Mouse (Mus musculus) stomach, postnatal 0 days (tissue): Measurements from ENCODE around the gene Natd1. TPM values are rescaled to one million over a fixed set of nuclear protein-coding genes. Genes with fewer than 3 reads are reported as not detected.

Source experiments
- ATAC-seq: fragments of 200-750 bp; cut with Nextera tagmentation; 2 replicates; pipeline ENCODE4 v1.8.0; 2017; ENCODE audit not compliant: low FRiP score, low TSS enrichment
- DNase-seq: peaks from one replicate; pipeline ENCODE4 v3.0.0-alpha.2; 2016; ENCODE audit warnings: low spot score
- H3K27ac ChIP-seq: fragments of 300-500 bp; sonication (generic); replicated peaks from 2 replicates; pipeline ENCODE4 v1.5.1; 2014; ENCODE audit warnings: mild to moderate bottlenecking, control low read depth
- H3K27me3 ChIP-seq: fragments of 300-500 bp; sonication (generic); 2 replicates; pipeline ENCODE4 v1.6.1; 2014; ENCODE audit warnings: low read length; ENCODE audit not compliant: control insufficient read depth, insufficient read depth
- H3K36me3 ChIP-seq: fragments of 300-500 bp; sonication (generic); 2 replicates; pipeline ENCODE4 v1.6.1; 2014; ENCODE audit warnings: low read length, mixed read lengths; ENCODE audit not compliant: control insufficient read depth, insufficient read depth
- H3K4me1 ChIP-seq: fragments of 300-500 bp; sonication (generic); replicated peaks from 2 replicates; pipeline ENCODE4 v1.6.1; 2014; ENCODE audit warnings: antibody characterized with exemption; ENCODE audit not compliant: control insufficient read depth, insufficient read depth
- H3K4me2 ChIP-seq: fragments of 300-500 bp; sonication (generic); replicated peaks from 2 replicates; pipeline ENCODE4 v1.6.1; 2014; ENCODE audit warnings: low read depth, mild to moderate bottlenecking, control low read depth, moderate library complexity
- H3K4me3 ChIP-seq: fragments of 300-500 bp; sonication (generic); 2 replicates; pipeline ENCODE4 v1.5.1; 2014; ENCODE audit warnings: low read depth, low read length, control low read depth
- H3K9ac ChIP-seq: fragments of 300-500 bp; sonication (generic); 2 replicates; pipeline ENCODE4 v1.6.1; 2014; ENCODE audit warnings: mild to moderate bottlenecking, low read length, control low read depth, mixed read lengths
- H3K9me3 ChIP-seq: fragments of 300-500 bp; sonication (generic); 2 replicates; pipeline ENCODE4 v1.6.1; 2016; ENCODE audit warnings: low read length; ENCODE audit not compliant: control insufficient read depth
- CTCF ChIP-seq: IDR thresholded peaks from 2 replicates; pipeline ENCODE4 v1.5.1; 2016; ENCODE audit warnings: antibody characterized with exemption, low read depth, mild to moderate bottlenecking, moderate library complexity
- EP300 ChIP-seq: optimal IDR thresholded peaks from 2 replicates; pipeline ENCODE3; 2016; ENCODE audit warnings: antibody characterized with exemption
- WGBS: fragments of 180-500 bp; shearing (Covaris S2); extraction: QIAGEN DNeasy Blood & Tissue Kit; methylation state at CpG from one replicate; pipeline ENCODE4 v1.1.7; 2014; 5-methylcytosine and 5-hydroxymethylcytosine counted together
- polyA plus RNA-seq: library from polyadenylated mRNA; unstranded; fragments of >200 nt; fragmentation: Nextera tagmentation; extraction: Ambion mirVana; gene quantifications from 2 replicates; pipeline ENCODE4 v1.2.1, GENCODE M21; 2015

Natd1 gene
- polyA plus RNA-seq, 1 experiment from 2014 or later = 6.7 TPM

GRCm38 (mm10) chr11:60930724-60931281 lies 16.3 kb upstream of the Natd1 start:
- H3K9ac ChIP-seq = peak overlapping the region; percentile 52
- no peaks in the 10 kb centered on the region for H3K36me3 ChIP-seq
- H3K4me3 ChIP-seq = peak overlapping the region; percentile 90
- TF ChIP-seq EP300 = no peak
- TF ChIP-seq CTCF = no peak
- peak overlapping the region; percentile 53; the same call in 1 of the 2 replicates for H3K27ac ChIP-seq
- H3K27me3 ChIP-seq = no peaks in the 10 kb centered on the region
- peaks cover 12% of the 10 kb centered on the region for H3K4me1 ChIP-seq
- DNase-seq (peak; percentile 63), ATAC-seq (peak; percentile 33)
- H3K4me2 ChIP-seq = peak overlapping the region; percentile 88
- 24% methylated on average over 7 of the region's 7 CpGs for WGBS
- H3K9me3 ChIP-seq = no peaks in the 10 kb centered on the region

- Histone ChIP-seq H3K27ac (0 out of 2 replicates have a peak overlapping the region, but pooled peaks have one; percentile 14), H3K4me2 (peak overlapping the region; percentile 37), H3K27me3 (no peaks in the 10 kb centered on the region), H3K4me1 (0 out of 2 replicates have a peak, but pooled peaks cover 3% of the 10 kb centered on the region), H3K36me3 (no peaks in the 10 kb centered on the region), H3K4me3 (peak overlapping the region; percentile 18; the same call in 1 of the 2 replicates), H3K9ac (no peak overlapping the region), H3K9me3 (no peaks in the 10 kb centered on the region)
- ATAC-seq = peak; percentile 82
- WGBS = under 1% methylated on average over 9 of the region's 9 CpGs
- peak; percentile 96 for DNase-seq
- no peak for TF ChIP-seq EP300
- peak; percentile 96 for TF ChIP-seq CTCF
Observed at GRCm38 (mm10) chr11:60927264-60927663, 12.7 kb upstream of the Natd1 start.

GRCm38 (mm10) chr11:60924981-60925380 lies 10.4 kb upstream of the Natd1 start:
- H3K4me2 ChIP-seq = no peak overlapping the region
- H3K27ac ChIP-seq = no peak overlapping the region
- no peak overlapping the region for H3K4me3 ChIP-seq
- H3K9ac ChIP-seq = no peak overlapping the region
- H3K9me3 ChIP-seq = no peaks in the 10 kb centered on the region
- ATAC-seq (no peak), DNase-seq (no peak)
- no peaks in the 10 kb centered on the region for H3K4me1 ChIP-seq
- H3K36me3 ChIP-seq = no peaks in the 10 kb centered on the region
- no peaks in the 10 kb centered on the region for H3K27me3 ChIP-seq
- 81% methylated on average over 1 of the region's 1 CpGs for WGBS
- TF ChIP-seq EP300 (no peak), CTCF (no peak)

DNA sequence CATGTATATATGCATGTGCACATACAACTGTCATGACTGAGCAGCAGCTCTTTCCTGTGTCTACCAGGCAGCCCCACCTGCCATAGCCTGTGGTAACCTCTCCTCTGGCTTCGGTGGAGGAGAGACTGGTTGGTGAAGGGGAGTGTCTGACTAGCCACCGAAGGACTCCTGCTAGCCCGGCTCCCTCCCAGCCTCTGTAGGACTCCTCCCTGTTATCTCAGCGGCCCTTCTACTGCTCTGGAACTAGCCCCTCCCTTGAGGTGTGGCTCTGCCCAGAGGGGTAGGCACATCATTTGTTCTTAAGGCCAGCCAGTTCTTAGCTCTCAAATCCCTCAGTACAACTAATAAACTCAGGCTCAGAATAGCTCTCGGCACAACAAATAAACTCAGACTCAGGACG lies 9.9 kb upstream of the Natd1 start:
- 33% methylated on average over 6 of the region's 6 CpGs for WGBS
- no peak overlapping the region for H3K9ac ChIP-seq
- TF ChIP-seq CTCF (no peak), EP300 (no peak)
- H3K27ac ChIP-seq = no peak overlapping the region
- H3K27me3 ChIP-seq = no peaks in the 10 kb centered on the region
- no peak for ATAC-seq
- no peaks in the 10 kb centered on the region for H3K9me3 ChIP-seq
- H3K36me3 ChIP-seq = no peaks in the 10 kb centered on the region
- no peaks in the 10 kb centered on the region for H3K4me1 ChIP-seq
- H3K4me2 ChIP-seq = no peak overlapping the region
- no peak for DNase-seq
- H3K4me3 ChIP-seq = no peak overlapping the region

DNA sequence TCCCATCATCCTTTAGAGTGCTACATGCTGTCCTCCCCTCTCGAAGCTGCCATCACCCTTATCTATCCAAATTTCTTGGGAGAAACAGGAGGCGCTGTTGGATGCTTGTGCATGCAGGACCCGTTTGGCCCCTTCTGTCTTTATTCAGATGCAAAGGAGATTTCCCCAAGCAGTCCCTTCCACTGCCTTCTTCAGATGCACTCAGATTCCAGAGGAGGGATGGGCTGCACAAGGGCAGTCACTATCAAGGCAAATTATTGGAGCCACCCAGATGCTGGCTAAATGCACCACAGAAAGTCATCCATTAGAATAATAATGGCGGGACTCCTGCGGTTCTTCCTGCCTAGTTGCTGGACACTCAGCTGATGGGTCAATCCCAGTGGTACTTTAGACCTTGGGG lies 8.4 kb upstream of the Natd1 start:
- Histone ChIP-seq H3K4me1 (no peaks in the 10 kb centered on the region), H3K27ac (no peak overlapping the region), H3K9me3 (no peaks in the 10 kb centered on the region), H3K4me2 (no peak overlapping the region), H3K27me3 (no peaks in the 10 kb centered on the region), H3K4me3 (no peak overlapping the region), H3K36me3 (no peaks in the 10 kb centered on the region), H3K9ac (no peak overlapping the region)
- no peak for ATAC-seq
- WGBS = 81% methylated on average over 5 of the region's 5 CpGs
- no peak for DNase-seq
- no peak for TF ChIP-seq EP300
- TF ChIP-seq CTCF = no peak

DNA sequence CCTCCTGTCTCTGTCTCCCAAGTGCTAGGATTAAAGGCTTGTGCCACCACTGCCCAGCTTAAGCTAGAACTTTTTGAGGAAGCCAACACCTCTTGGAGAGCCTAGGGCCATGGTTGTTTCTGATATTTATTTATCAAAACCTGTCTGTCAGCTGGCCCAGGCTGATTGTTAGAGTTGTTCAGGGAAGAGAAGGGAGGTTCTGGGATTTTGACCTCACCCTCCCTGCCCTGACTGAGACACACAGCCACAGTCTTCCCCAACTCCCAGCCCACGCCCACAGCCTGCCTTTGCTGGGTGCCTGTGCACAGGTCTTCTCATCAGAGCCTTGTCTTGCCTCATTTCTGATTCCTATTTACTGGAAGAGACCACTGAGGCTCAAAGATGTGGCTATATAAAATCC lies 7.6 kb upstream of the Natd1 start:
- no peak overlapping the region for H3K4me2 ChIP-seq
- no peaks in the 10 kb centered on the region for H3K9me3 ChIP-seq
- 72% methylated on average over 1 of the region's 1 CpGs for WGBS
- H3K9ac ChIP-seq = no peak overlapping the region
- no peaks in the 10 kb centered on the region for H3K27me3 ChIP-seq
- no peak overlapping the region for H3K4me3 ChIP-seq
- ATAC-seq (no peak), DNase-seq (no peak)
- no peak for TF ChIP-seq EP300
- TF ChIP-seq CTCF = no peak
- H3K27ac ChIP-seq = no peak overlapping the region
- H3K36me3 ChIP-seq = no peaks in the 10 kb centered on the region
- no peaks in the 10 kb centered on the region for H3K4me1 ChIP-seq
